Mouse (Mus musculus) common myeloid progenitor, adult 5-6 weeks (primary cell): ENCODE measurements at regions not wholly inside any gene's neighbourhood (a gene's known extent, or its start where the extent isn't known, plus 50 kb on each side); places are given as distances from the start of the nearest gene placed in this dataset.

Experiments used
- ATAC-seq: replicated peaks from 2 replicates; pipeline ENCODE4 v1.8.0; 2016; ENCODE audit warnings: low read depth, mild to moderate bottlenecking, moderate TSS enrichment, inconsistent platforms; ENCODE audit not compliant: poor library complexity, severe bottlenecking

DNA sequence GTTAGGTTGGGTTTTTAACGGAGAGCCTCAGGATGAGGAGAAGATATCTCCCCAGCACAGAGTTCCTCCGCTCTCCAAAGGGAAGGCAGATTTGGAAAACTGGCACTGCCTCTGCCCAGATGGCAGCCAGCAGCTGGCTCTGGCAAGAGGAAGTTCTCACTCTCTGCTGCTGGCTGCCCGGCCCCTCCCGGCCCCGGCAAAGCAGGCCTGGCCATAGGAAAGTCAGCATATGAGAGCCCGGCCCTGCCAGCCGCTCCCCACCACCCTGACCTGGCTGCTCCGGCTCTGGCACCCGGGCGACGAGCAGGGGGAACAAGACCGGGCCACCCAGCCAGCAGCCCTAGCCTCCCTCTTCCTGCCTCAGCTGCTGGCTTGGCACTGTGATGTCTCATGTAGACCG lies 89.1 kb upstream of the Prox1 start:
- ATAC-seq, result no peak

DNA sequence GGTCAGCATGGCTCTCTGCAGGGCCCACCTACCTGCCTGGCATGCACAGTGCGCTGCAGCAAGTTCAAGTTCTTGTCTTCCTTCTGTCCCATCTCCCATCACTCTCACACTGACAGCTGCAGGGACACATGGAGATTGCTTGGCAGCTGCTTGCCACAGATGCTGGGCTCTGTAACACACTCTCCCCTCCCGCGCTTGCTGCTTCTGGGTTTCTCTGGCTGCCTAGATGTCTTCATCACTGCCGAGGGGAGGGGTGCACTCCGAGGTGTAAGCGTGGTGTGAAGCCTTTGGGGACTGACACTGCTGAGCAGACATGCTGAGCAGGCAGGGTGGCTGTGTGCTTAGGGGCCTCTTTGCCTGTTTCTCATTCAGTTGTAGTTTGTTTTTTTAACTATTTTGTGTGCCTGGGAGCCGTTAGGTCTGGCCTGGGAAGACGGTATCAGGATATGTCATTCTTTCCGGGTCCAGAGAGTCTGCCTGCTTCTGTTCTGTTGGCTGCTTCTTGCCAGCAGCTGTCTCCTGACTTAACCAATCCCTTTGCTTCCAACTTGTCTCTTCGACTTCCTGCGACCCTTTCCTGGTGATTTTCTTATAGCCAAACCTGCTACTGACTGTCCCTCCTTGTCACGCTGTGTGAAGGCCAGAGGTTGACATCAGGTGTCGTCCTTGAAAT lies 80.2 kb upstream of the Prox1 start:
- no peak for ATAC-seq

DNA sequence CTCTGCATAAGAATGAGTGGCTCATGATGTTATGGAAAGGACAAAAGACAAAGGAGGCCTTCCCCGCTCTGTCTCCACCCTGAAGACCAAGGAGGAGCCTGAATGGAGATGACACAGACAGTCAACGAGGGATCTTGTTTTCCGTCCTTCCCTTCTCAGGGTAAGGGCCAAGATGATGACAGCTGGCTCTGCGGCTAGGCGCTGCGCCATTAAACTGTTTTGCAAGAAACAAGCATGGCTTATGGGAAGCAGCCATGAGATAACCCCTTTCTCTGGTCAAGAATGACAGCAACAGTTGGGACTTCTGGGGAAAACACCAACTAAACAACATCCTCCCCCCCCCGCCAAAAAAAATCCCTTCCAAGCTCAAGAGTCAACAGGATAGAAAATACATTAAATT lies 72.0 kb upstream of the Prox1 start:
- no peak for ATAC-seq

DNA sequence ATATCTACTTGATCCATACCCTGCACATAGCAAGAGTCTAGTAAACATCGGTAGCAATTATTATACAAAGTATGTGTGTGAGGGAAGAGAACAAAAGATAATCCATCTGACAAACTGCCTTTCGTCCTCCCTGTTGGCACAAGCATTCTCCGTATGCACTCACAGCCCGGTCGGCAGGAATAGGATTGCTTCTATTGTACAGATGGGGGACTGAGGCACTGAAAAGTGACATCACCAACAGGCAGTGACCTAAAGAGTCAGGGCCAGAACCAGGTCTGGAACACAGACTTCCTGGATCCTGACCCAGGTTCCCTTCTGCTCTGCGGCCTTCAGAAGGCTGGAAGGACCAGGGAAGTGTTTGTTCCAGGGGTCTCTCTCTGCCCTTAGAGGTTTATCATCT lies 69.3 kb upstream of the Prox1 start:
- ATAC-seq, result no peak

DNA sequence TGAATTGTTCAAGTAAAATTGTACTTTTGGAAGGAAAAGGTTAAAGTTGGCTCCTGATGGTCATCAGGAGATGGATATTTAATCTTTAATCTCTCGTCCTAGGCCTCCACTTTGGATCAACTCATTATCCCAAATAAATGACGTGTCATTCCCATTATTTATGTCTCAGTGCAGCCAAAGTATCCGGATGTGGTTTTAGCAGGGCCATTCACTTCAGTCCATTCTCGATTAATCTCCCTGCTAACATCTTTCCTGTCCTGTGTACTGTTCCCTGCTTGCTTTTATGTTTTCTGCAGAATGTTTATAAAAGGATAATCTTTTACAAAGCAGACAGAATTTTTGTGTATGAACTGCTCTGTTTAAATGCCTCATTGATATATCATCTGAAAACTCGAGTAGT lies 60.4 kb upstream of the Prox1 start:
- no peak for ATAC-seq

DNA sequence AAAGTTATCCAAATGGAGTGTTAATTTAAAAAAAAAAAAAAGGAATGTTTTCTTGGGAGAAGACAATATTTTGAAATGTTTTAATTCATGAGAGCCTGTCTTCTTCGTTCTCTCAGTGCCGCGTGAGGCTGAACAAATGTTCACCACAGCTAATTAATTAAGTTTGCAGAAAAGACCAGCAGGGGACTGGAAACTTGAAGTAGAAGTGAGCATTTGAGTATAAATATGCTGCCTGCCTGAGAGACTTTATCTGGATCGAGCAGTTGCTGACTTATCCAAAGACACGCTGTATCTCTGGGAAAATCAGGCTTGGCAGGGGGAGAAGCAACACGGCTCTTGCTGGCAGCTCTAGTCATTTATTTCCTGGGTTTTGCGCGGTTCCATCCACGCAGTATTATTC lies 49.9 kb upstream of the Prox1 start:
- no peak for ATAC-seq
